Mouse (Mus musculus) lung, postnatal 0 days (tissue): ENCODE results near the gene Itfg2.

Source experiments
- CTCF ChIP-seq: IDR thresholded peaks from 2 replicates; pipeline ENCODE4 v1.5.1; 2016; ENCODE audit warnings: antibody characterized with exemption, mild to moderate bottlenecking
- EP300 ChIP-seq: IDR thresholded peaks from 2 replicates; pipeline ENCODE4 v1.6.1; 2016; ENCODE audit warnings: antibody characterized with exemption, mild to moderate bottlenecking, control low read depth

DNA sequence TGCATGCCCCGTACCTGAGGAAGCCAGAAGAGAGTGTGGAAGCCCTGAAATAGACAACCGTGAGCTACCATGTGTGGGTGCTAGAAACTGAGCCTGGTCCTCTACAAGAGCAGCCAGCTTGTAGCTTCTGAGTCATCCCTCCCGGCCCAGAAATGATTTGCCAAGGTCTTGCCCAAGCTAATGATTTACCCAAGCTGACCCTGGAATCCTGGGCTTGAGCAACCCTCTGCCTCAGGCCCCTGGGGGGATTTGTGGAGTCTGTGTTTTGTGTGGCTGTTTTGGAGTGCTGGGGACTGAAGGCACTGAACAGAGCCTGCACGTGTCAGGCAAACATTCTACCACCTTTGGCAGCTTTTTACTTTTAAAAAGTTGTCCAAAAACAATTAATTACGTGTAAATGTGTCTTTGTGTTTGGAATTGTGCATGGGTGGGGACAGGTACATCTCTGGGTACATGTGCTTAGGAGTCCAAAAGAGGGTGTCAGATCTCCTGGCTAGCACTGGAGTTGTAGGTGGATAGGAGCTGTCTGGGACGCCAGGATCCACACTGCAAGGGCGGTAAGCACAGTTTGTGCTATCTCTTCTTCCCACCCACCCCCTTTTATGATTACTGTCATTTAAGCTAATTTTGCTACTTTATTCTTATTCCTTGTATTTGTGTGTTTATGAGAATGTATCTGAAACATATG lies 27.0 kb downstream of the Itfg2 start:
- no peak for TF ChIP-seq CTCF
- TF ChIP-seq EP300, result no peak
